ENCODE assay signal across 12 mouse cellular contexts in genomic region chr16:35781096-35781495, GRCm38 (mm10).
"Had no signal": no experiment of that assay in that cellular context is flagged by ENCODE, and none has a peak within 500 bp of the region (broad histone marks: within the 10 kb centered on the region; RNA-seq: fewer than 3 reads in every experiment).

No protein-coding gene starts in this region.

- DNase-seq: liver, postnatal 0 days; lung, adult 2 months; lung, postnatal 14 days; lung, postnatal 36 days; retina, postnatal 1 day; right cerebral cortex, adult 18-20 months; right cerebral cortex, postnatal 25 days; right cerebral cortex, postnatal 4 days; spleen, adult 18-20 months; thymus, adult 18-20 months; thymus, postnatal 14 days; thymus, postnatal 36 days had no signal
